Mouse (Mus musculus) spleen, adult 2 months (tissue): ENCODE measurements around the gene Cyp4a29.
"Not testable (repeated sequence)": the region's sequence is repeated elsewhere in the genome, so short reads cannot be mapped to it uniquely, and the experiment has no call there.

Experiments used
- CTCF ChIP-seq: fragments of 200-500 bp; IDR thresholded peaks from 2 replicates; pipeline ENCODE4 v1.5.1; 2011; ENCODE audit warnings: mild to moderate bottlenecking, inconsistent platforms; ENCODE audit not compliant: insufficient read depth, insufficient read length, insufficient replicate concordance; ENCODE audit errors: extremely low read depth
- POLR2A ChIP-seq: fragments of 200-500 bp; IDR thresholded peaks from 2 replicates; pipeline ENCODE4 v1.6.1; 2011; ENCODE audit warnings: low read depth, low read length, inconsistent platforms

GRCm38 (mm10) chr4:115280779-115281178 is 38.9 kb downstream of the Cyp4a29 start:
- not testable (repeated sequence) for TF ChIP-seq CTCF, POLR2A
